Mouse (Mus musculus) bone marrow, adult 2 months (tissue): ENCODE results near the gene Ins2. TPM values are rescaled to one million over a fixed set of nuclear protein-coding genes. Genes with fewer than 3 reads are reported as not detected.

Experiments used
- H3K27ac ChIP-seq: fragments of 200-500 bp; 2 replicates; pipeline ENCODE4 v1.5.1; 2012; ENCODE audit warnings: low read depth, mild to moderate bottlenecking, control low read depth, inconsistent platforms, low read length; ENCODE audit not compliant: control insufficient read depth, poor library complexity, insufficient read depth
- H3K4me1 ChIP-seq: fragments of 200-500 bp; 2 replicates; pipeline ENCODE4 v1.6.1; 2011; ENCODE audit warnings: low read length; ENCODE audit not compliant: control insufficient read depth, insufficient read depth
- H3K4me3 ChIP-seq: fragments of 200-500 bp; replicated peaks from 2 replicates; pipeline ENCODE3; 2011; ENCODE audit warnings: mild to moderate bottlenecking, low read depth, low read length, control low read depth; ENCODE audit not compliant: control insufficient read depth
- CTCF ChIP-seq: fragments of 200-500 bp; IDR thresholded peaks from 2 replicates; pipeline ENCODE4 v1.5.1; 2011; ENCODE audit warnings: low read length, control low read depth; ENCODE audit not compliant: control insufficient read depth, insufficient read depth
- POLR2A ChIP-seq: fragments of 200-500 bp; IDR thresholded peaks from 2 replicates; pipeline ENCODE4 v1.6.1; 2011; ENCODE audit warnings: low read depth, mild to moderate bottlenecking, control low read depth, low read length, borderline replicate concordance; ENCODE audit not compliant: control insufficient read depth
- WGBS: fragments of 180-500 bp; shearing (Covaris S2); methylation state at CpG from one replicate; pipeline ENCODE4 v1.1.7; 2018; 5-methylcytosine and 5-hydroxymethylcytosine counted together
- polyA plus RNA-seq: library from polyadenylated mRNA; stranded (reverse); fragments of >200 nt; gene quantifications from 2 replicates; pipeline ENCODE4 v1.2.4, GENCODE M21; 2011; ENCODE audit warnings: low replicate concordance; ENCODE audit not compliant: missing spikeins, insufficient read depth, insufficient read length

Gene Ins2
- polyA plus RNA-seq, 1 experiment = not detected

DNA sequence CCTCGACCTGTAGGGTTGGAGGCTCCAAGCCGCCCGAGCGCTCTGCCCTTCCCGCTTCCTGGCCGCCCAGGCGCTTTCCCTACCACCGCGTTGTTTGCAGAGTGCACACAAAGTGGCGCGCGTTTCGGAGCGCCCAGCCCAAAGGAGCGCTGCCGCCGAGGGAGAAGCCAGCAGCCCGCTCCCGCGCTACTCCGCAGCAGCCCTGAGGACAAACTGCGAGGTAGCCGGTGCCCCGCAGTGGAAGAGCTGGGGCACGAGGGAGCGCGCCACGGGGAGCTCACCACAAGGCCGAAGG lies 82.6 kb downstream of the Ins2 start:
- Histone ChIP-seq H3K4me3 (no peak overlapping the region), H3K27ac (no peak overlapping the region), H3K4me1 (no peaks in the 10 kb centered on the region)
- WGBS = 2% methylated on average over 29 of the region's 29 CpGs
- TF ChIP-seq CTCF (no peak), POLR2A (no peak)

DNA sequence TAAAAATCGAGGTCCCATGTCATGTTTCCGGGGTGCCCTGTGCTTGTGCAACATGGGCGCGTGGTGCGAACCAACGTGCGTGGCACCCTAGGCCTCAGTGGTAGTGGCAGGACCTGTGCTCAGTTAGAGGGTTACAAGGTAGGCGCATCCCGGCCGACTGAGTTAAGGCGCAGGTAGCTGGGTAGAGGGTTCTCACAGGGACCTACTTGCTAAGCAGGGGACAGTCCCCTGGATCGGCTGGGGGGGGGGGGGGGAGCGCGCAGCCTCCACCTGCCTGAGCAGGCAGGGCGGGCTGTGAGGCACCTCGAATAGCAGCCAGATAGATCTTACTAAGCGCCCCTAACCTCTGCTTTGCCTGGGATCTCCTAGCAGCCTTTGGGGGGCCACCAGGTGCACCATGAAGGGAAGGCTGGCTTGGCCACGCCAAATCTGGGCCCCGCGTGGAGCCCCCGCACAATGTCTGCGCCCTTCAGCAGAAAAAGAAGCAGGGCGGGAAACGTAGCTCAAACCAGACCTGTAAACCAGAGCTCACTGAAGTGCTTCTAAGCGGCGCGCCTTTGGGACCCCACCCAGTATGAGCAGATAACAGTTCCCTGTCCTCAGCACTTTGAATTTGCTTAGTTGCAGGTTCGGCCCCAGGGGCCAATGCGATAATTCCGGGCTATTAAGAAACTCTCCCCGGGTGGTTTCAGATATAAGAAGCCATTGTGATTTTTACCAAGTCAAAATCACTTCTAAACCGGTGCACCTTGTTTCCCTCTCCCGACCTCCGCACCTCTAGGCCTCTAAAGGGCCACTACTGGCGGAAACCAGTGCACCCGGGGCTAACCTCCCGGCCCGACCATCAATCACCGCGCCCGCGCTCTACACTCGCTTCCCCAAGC lies 83.2 kb downstream of the Ins2 start:
- no peaks in the 10 kb centered on the region for H3K4me1 ChIP-seq
- TF ChIP-seq POLR2A (no peak), CTCF (no peak)
- H3K4me3 ChIP-seq = no peak overlapping the region
- H3K27ac ChIP-seq = no peak overlapping the region
- 5% methylated on average over 43 of the region's 43 CpGs for WGBS

DNA sequence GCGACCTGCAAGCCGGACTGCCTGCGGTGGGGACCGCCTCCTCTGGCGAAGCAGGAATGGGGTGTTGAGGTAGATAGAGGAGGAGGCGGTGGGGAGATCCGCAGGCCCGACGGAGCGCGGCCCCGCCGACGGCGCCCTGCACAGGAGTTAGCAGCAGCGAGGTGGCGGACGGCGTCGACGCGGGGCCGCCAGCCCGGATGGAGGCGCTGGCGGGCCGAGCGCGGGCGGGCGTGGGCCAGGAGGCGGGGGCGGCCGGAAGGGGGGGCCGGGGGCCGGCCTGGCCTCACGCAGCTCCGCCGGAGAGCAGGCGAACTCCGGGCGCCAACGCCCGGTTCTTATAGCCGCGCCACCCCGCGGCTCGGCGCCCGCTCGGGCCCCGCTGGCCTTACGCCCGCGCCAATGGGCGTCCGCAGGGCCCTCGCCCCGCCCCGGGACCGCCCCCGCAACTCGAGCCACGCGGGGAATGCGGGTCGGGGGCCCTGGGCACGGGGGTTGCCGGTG lies 84.0 kb downstream of the Ins2 start:
- Histone ChIP-seq H3K4me1 (no peaks in the 10 kb centered on the region), H3K27ac (no peak overlapping the region), H3K4me3 (no peak overlapping the region)
- TF ChIP-seq CTCF = no peak
- TF ChIP-seq POLR2A = no peak
- WGBS = 2% methylated on average over 70 of the region's 70 CpGs

DNA sequence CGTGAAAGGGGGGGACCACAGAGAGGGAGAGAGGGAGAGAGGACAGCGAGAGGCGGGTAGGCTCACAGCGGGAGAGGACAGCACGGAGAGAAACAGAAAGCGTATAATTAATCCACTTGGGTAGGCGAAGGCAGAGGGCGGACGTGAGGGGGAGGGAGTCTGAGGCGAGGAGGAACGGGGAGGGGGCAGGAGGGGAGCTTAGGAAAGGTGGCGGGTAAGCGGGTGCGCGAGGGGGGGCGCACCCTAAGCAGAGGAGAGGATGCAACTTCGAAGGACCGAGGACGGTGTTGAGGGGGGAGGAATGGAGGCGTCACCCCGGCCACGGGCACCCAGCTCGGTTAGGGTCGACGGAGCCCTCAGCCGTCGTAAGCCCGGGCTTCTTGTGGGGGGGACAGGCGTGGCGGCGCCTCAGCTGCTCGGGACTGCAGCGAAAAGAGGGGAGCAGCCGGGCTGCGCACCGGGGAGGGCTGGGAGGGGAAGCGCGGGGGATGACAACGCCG lies 84.5 kb downstream of the Ins2 start:
- Histone ChIP-seq H3K4me1 (no peaks in the 10 kb centered on the region), H3K4me3 (no peak overlapping the region), H3K27ac (no peak overlapping the region)
- no peak for TF ChIP-seq POLR2A
- no peak for TF ChIP-seq CTCF
- under 1% methylated on average over 39 of the region's 40 CpGs for WGBS

DNA sequence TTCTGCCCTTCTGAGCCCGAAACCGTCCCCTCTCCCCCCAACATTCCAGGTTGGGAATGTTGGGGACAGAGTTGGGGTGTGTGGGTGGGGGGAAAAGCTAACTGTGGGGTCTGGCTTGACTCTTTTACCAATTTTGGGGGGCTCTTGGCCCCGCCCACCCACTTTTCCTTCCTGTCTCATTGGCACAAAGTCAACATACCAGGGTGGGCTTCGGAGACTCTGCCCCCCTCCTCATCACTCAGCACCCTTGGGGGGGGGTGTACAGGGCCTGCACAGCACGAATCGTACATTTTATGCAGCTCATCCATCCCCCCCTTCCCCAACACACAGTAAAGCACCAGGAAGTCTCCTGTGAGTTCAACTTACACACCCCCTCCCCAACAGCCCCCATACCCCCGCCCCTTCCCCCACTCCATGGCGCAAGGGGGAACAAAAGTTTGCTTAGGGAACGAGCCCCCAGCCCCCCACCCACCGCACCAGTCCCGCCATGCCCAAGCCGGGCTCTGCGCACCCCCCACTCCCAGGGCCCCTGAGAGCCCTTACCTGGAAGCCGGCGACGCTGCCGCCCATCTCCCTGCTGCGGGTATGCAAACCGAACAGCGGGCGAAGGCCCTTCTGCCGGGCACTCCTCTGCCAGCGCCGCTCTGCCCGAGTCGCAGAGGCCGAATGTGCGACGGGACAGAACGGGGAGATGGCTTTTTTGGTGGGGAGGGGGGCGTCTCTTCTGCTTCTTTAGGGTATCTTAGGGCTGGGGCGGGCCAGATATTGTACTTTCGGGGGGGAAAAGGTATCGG lies 85.2 kb downstream of the Ins2 start:
- H3K4me1 ChIP-seq = no peaks in the 10 kb centered on the region
- no peak overlapping the region for H3K4me3 ChIP-seq
- 8% methylated on average over 34 of the region's 34 CpGs for WGBS
- H3K27ac ChIP-seq = no peak overlapping the region
- TF ChIP-seq CTCF (no peak), POLR2A (no peak)

DNA sequence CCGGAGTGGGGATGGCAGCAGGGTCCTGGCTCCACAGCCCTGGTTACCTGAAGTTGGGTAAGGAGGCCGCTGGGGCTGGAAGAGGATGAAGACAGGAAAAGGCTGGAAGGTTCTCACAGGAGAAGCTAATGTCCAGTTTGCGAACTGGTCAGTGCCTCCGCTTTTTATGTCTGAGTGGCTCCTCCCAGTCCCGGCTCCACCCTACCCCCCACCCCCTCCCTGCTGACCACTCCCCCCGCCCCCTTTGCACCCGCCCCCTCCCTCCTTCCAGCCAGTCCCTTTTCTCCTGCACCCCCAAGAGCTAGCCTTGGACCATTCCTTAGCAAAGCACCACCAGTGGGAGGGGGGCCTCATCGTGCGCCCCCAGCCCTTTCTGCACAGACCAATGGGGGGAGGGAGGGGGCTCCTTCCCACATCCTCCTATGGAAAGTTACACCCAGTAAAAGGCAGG lies 85.8 kb downstream of the Ins2 start:
- TF ChIP-seq POLR2A (no peak), CTCF (no peak)
- no peak overlapping the region for H3K4me3 ChIP-seq
- WGBS = 57% methylated on average over 7 of the region's 9 CpGs
- H3K4me1 ChIP-seq = no peaks in the 10 kb centered on the region
- no peak overlapping the region for H3K27ac ChIP-seq

DNA sequence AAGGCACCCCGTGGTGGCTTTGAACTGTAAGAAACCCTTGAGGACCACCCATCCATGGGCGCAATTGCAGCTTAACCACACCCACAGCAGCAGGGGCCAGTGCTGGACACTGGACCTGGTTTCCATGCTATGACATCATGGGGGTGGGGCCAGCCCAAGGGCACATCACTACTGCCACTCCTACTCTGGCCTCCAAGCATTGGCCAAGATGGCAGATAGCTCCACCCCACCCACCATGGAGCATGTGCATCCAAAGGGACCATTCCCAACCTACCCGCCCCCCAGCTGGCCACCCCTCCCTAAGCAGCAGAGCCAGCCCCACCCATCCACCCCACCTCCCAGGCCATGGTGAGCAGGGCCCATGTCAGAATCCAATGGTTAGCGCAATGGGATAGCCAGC lies 87.1 kb downstream of the Ins2 start:
- H3K4me3 ChIP-seq = no peak overlapping the region
- no peak overlapping the region for H3K27ac ChIP-seq
- 76% methylated on average over 4 of the region's 4 CpGs for WGBS
- TF ChIP-seq CTCF = no peak
- no peak for TF ChIP-seq POLR2A
- H3K4me1 ChIP-seq = no peaks in the 10 kb centered on the region

DNA sequence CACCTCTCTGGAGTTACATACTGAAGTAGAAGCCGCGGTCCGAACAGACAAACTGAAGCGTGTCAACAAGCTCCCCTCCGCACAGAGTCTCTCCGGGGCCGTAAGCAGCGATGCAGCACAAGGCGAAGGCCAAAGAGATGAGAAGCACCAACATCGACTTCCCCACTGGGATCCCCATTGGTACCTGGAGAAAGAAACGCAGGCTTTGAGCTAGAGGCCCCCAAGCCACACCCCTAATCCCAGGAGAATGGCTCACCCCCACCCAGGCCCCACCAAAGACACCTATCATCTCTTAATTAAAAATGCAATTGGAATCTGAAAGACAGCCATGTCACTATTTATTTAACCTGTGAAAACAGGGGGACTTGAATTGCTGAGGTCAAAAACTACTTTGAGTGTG lies 87.5 kb downstream of the Ins2 start:
- Histone ChIP-seq H3K4me1 (no peaks in the 10 kb centered on the region), H3K27ac (no peak overlapping the region), H3K4me3 (no peak overlapping the region)
- 49% methylated on average over 11 of the region's 11 CpGs for WGBS
- no peak for TF ChIP-seq CTCF
- no peak for TF ChIP-seq POLR2A
